8 mouse cellular contexts compared by ENCODE assay signal in genomic region chr11:116433356-116434286, GRCm38 (mm10). TPM values are rescaled to one million over a fixed set of nuclear protein-coding genes. Genes with fewer than 3 reads are reported as not detected.
A peak's percentile ranks its signal among the peaks of the same experiment; 100 is the strongest.
DNase-seq lines count a peak whose midpoint lies in the region; ATAC-seq lines count a peak whose summit lies in the region.

Ubald2 (plus strand) TSS chr11:116434094.

- peaks cover 21% of the 10 kb centered on the region for H3K36me3 ChIP-seq in hindbrain, embryonic 12.5 days

- ATAC-seq in hindbrain, embryonic 12.5 days (ENCODE audit: low FRiP score), result peak; percentile 98

- H3K27me3 ChIP-seq in hindbrain, embryonic 12.5 days, result no peaks in the 10 kb centered on the region

- peak within 1 kb of the TSS; percentile 96 for H3K9ac ChIP-seq in hindbrain, embryonic 12.5 days

- peaks cover 29% of the 10 kb centered on the region for H3K4me1 ChIP-seq in hindbrain, embryonic 12.5 days

- peak within 1 kb of the TSS; percentile 97 for H3K27ac ChIP-seq in hindbrain, embryonic 12.5 days

- peak within 1 kb of the TSS; percentile 84 for H3K4me2 ChIP-seq in hindbrain, embryonic 12.5 days (replicated peaks)

- DNase-seq in NIH3T3 (ENCODE audit: low read depth), result peak; percentile 100
- DNase-seq in cerebellum, postnatal 10 days, result peak; percentile 99 to 100
- DNase-seq in frontal cortex, postnatal 10 days (ENCODE audit: low spot score in 2 of 2), result peak; percentile 99
- peak; percentile 99 for DNase-seq in layer of hippocampus, postnatal 14 days (ENCODE audit: low spot score in 2 of 2)
- peak; percentile 99 for DNase-seq in lung, postnatal 14 days
- DNase-seq in retina, adult 2 months (ENCODE audit: low read depth, low spot score), result peak; percentile 91
- peak; percentile 98 to 100 for DNase-seq in thymus, postnatal 36 days

- H3K9me3 ChIP-seq in hindbrain, embryonic 12.5 days (replicated peaks), result no peaks in the 10 kb centered on the region

- 2% methylated on average over 66 of the region's 66 CpGs for WGBS in hindbrain, embryonic 12.5 days

- H3K4me3 ChIP-seq in hindbrain, embryonic 12.5 days, result peak within 1 kb of the TSS; percentile 91

RNA-seq across cellular contexts. Expression of gene Ubald2, which starts in this region (rescaled TPM):
- polyA plus RNA-seq in hindbrain, embryonic 12.5 days (2016; fragmentation: Nextera tagmentation; extraction: Ambion mirVana), result 46.6 and 50.6 TPM in 2 replicates
- 10 to 100 TPM; 38.7 to 41.4 TPM for total RNA-seq in layer of hippocampus, postnatal 14 days (2021)

Comparison
In these comparisons a context has a peak if more than half of its experiments do, and no peak if none do; other contexts are left out.
1. Peak in every context shown above with its lines: DNase-seq, ATAC-seq, H3K4me3 ChIP-seq and H3K27ac ChIP-seq.